Mouse (Mus musculus): ENCODE results near the gene Cercam.

The Cercam gene

GRCm38 (mm10) chr2:29868949-29869645 is at the start of gene Cercam:
TSS of gene Cercam (plus strand) at chr2:29869164.
- peak; percentile 62 for DNase-seq (ENCODE audit: low read depth, low spot score)

- no peak for DNase-seq (ENCODE audit: low read depth, low spot score)
These were observed 49.6 kb upstream of the Cercam start for GRCm38 (mm10) chr2:29819363-29819762.

GRCm38 (mm10) chr2:29820025-29820817 is 48.7 kb upstream of the Cercam start, which contains the start of gene Urm1:
TSS of gene Urm1 (plus strand) at chr2:29820075.
- peak; percentile 66 for DNase-seq (ENCODE audit: low read depth, low spot score)

GRCm38 (mm10) chr2:29826318-29826925 is 42.5 kb upstream of the Cercam start:
- DNase-seq (ENCODE audit: low read depth, low spot score): no peak

- peak; percentile 97 for DNase-seq (ENCODE audit: low read depth, low spot score)
These were observed 41.8 kb upstream of the Cercam start for GRCm38 (mm10) chr2:29826926-29827708.

GRCm38 (mm10) chr2:29827709-29828024 is 41.3 kb upstream of the Cercam start:
- DNase-seq (ENCODE audit: low read depth, low spot score): no peak

- no peak for DNase-seq (ENCODE audit: low read depth, low spot score)
These were observed 37.9 kb upstream of the Cercam start for GRCm38 (mm10) chr2:29831106-29831505.

- DNase-seq (ENCODE audit: low read depth, low spot score): no peak
These were observed 35.2 kb upstream of the Cercam start for GRCm38 (mm10) chr2:29833796-29834195.

GRCm38 (mm10) chr2:29835391-29835899 is 33.5 kb upstream of the Cercam start:
- no peak for DNase-seq (ENCODE audit: low read depth, low spot score)

- DNase-seq (ENCODE audit: low read depth, low spot score): no peak
These were observed 29.5 kb upstream of the Cercam start for GRCm38 (mm10) chr2:29839460-29839859.

GRCm38 (mm10) chr2:29843231-29844105 is 25.5 kb upstream of the Cercam start:
- DNase-seq (ENCODE audit: low read depth, low spot score): no peak

GRCm38 (mm10) chr2:29844115-29844514 is 24.8 kb upstream of the Cercam start:
- DNase-seq (ENCODE audit: low read depth, low spot score): no peak

- DNase-seq (ENCODE audit: low read depth, low spot score): no peak
These were observed 24.3 kb upstream of the Cercam start for GRCm38 (mm10) chr2:29844661-29845060.

- DNase-seq (ENCODE audit: low read depth, low spot score): no peak
These were observed 23.3 kb upstream of the Cercam start for GRCm38 (mm10) chr2:29845636-29846035.

- DNase-seq (ENCODE audit: low read depth, low spot score): no peak
These were observed 22.7 kb upstream of the Cercam start for GRCm38 (mm10) chr2:29846061-29846853.

GRCm38 (mm10) chr2:29846911-29847310 is 22.1 kb upstream of the Cercam start:
- DNase-seq (ENCODE audit: low read depth, low spot score): no peak

- DNase-seq (ENCODE audit: low read depth, low spot score): no peak
These were observed 19.9 kb upstream of the Cercam start for GRCm38 (mm10) chr2:29849041-29849440.

GRCm38 (mm10) chr2:29849841-29850480 is 19.0 kb upstream of the Cercam start:
- DNase-seq (ENCODE audit: low read depth, low spot score): no peak

- no peak for DNase-seq (ENCODE audit: low read depth, low spot score)
These were observed 15.9 kb upstream of the Cercam start for GRCm38 (mm10) chr2:29852957-29853485.

Measured in brain, embryonic 18.5 days (tissue).